Mouse (Mus musculus) heart, embryonic 16.5 days (tissue): Measurements from ENCODE around the gene Mrpl21. TPM values are rescaled to one million over a fixed set of nuclear protein-coding genes. Genes with fewer than 3 reads are reported as not detected.

Experiments
- microRNA-seq: library from miRNA; unstranded; fragments of <30 nt; microRNA quantifications from one replicate; pipeline ENCODE4, GENCODE M21; 2017
- polyA plus RNA-seq: library from polyadenylated mRNA; unstranded; fragments of >200 nt; fragmentation: Nextera tagmentation; extraction: Ambion mirVana; gene quantifications from 2 replicates; pipeline ENCODE4 v1.2.1, GENCODE M21; 2015

Mrpl21 gene
- polyA plus RNA-seq, 1 experiment from 2014 or later = 100 TPM

Small RNAs within 50 kb of the gene (microRNA-seq; reads per million reads assigned to microRNA genes)
- not detected for gene Mir6984

Other genes with a start within 250 kb of the Mrpl21 start
- 6.0 and 6.2 TPM in 2 replicates for gene Ighmbp2, start 116 bp downstream of the Mrpl21 start, polyA plus RNA-seq
- gene Cpt1a, start 39.4 kb downstream of the Mrpl21 start, polyA plus RNA-seq = 34.6 and 37.1 TPM in 2 replicates
- 1.0 and 1.5 TPM in 2 replicates for gene Tesmin, start 106.0 kb downstream of the Mrpl21 start, polyA plus RNA-seq
- gene Gal, start 131.6 kb downstream of the Mrpl21 start, polyA plus RNA-seq = 5.9 and 8.9 TPM in 2 replicates